Mouse (Mus musculus) bone marrow macrophage, adult 2 months (primary cell): Measurements from ENCODE around the gene Lats2. TPM values are rescaled to one million over a fixed set of nuclear protein-coding genes. Genes with fewer than 3 reads are reported as not detected.

Source experiments
- H3K27ac ChIP-seq: 2 replicates; pipeline ENCODE4 v1.5.1; 2012; ENCODE audit warnings: low read depth, low read length; ENCODE audit not compliant: insufficient read depth
- H3K4me1 ChIP-seq: 2 replicates; pipeline ENCODE4 v1.6.1; 2012; ENCODE audit warnings: low read length; ENCODE audit not compliant: control insufficient read depth, insufficient read depth
- H3K4me3 ChIP-seq: 2 replicates; pipeline ENCODE4 v1.5.1; 2012; ENCODE audit warnings: mild to moderate bottlenecking, low read length, moderate library complexity; ENCODE audit not compliant: insufficient read depth
- CTCF ChIP-seq: IDR thresholded peaks from 2 replicates; pipeline ENCODE4 v1.5.1; 2012; ENCODE audit warnings: low read depth, mild to moderate bottlenecking, low read length, moderate library complexity
- POLR2A ChIP-seq: IDR thresholded peaks from 2 replicates; pipeline ENCODE4 v1.6.1; 2012; ENCODE audit warnings: mild to moderate bottlenecking, low read depth, low read length, borderline replicate concordance
- polyA plus RNA-seq: library from polyadenylated mRNA; stranded (reverse); fragments of >200 nt; gene quantifications from 2 replicates; pipeline ENCODE4 v1.2.4, GENCODE M21; 2012; ENCODE audit not compliant: missing spikeins, insufficient read depth, insufficient read length

Gene Lats2
- polyA plus RNA-seq, 1 experiment = 27.6 TPM

DNA sequence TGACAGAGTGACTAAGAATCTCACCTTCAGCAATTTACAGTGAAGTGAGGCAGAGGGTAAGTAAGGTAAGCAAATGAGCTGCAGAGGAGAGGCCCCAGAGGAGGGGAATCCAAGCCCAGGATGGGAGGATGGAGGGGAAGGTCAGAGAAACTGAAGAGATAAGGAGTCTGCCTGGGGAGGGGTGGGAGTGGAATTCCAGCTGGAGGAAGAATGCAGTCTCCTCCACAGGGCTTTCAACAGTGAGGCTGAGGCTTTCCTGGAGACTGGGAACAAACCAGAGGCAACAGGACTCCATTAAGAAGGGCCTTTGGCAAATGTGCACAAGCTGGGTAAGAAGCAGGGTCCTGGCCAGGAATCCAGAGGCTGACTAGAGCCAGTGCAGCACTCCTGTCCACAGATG, 21.1 kb downstream of the Lats2 start:
- Histone ChIP-seq H3K27ac (no peak overlapping the region), H3K4me1 (peaks cover 11% of the 10 kb centered on the region), H3K4me3 (no peak overlapping the region)
- TF ChIP-seq POLR2A = no peak
- no peak for TF ChIP-seq CTCF

DNA sequence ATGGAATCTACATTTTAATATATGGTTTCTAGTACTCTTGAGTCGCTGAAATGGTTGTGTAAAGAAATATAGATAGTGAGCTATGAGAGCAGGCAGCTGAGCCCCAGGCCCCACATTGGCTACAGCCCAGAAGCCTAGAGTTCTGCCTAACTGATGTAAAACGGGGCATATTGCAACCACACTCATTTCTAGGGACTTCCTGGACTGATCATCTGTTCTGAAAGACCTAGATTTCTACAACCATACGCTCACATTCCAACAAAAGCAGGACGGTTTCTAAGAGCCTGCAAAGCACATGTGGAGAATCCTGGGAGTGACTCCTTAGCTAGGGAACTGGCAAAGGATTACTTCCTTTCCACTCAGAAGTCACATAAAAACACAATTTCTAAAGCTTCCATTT, 22.0 kb downstream of the Lats2 start:
- H3K27ac ChIP-seq = no peak overlapping the region
- peaks cover 15% of the 10 kb centered on the region for H3K4me1 ChIP-seq
- TF ChIP-seq POLR2A (no peak), CTCF (no peak)
- H3K4me3 ChIP-seq = no peak overlapping the region

DNA sequence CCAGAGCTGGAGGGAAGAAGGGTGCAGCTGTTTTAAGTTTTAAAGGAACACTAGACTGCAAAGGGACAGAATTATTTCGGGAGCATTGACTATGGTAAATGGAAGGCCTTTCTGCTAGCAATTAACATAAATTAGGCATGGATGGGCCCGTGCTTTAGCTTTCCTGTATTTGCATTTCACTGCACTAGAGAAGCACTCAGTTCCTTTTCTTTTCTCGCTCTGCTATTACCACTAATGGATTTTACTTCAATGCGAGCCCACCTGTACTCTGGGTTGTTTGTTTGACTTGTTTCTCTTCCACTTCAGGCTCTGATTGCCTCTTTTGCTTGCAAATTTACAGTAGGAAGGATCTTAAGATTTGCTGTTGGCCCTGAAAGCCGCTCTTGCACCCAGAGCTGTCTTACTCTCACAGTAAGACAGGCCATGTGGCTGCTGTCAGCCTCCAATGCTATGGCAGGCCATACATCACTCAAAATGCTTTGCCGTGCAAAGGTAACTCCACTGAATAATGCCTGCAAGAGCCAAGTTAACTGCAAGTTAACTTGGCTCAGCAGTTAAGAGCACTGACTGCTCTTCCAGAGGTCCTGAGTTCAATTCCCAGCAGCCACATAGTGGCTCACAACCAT, 25.4 kb downstream of the Lats2 start:
- no peak for TF ChIP-seq CTCF
- TF ChIP-seq POLR2A = no peak
- no peak overlapping the region for H3K4me3 ChIP-seq
- H3K27ac ChIP-seq = no peak overlapping the region
- peaks cover 24% of the 10 kb centered on the region for H3K4me1 ChIP-seq

DNA sequence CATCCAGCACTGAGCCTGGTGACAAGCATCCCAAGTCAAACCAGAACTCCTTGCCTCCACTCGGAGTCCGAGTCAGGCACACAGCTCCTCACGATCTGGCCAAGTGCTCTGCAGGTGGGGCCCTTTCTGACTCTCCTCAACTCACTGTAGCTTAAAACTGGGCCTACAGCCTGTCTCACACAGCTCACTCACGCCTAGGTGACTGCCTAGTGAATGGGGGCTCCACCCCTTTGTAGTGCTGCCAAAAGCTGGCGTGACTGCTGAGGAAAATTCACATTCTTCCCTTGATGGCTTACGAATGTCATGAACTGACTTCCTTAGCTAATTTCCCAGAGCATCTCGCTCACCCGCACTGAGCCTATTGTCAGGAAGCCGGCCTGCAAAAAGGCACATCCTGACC, 27.7 kb downstream of the Lats2 start:
- Histone ChIP-seq H3K4me3 (peak overlapping the region; percentile 3), H3K4me1 (peaks cover 19% of the 10 kb centered on the region), H3K27ac (peak overlapping the region; percentile 94)
- TF ChIP-seq POLR2A (no peak), CTCF (no peak)

DNA sequence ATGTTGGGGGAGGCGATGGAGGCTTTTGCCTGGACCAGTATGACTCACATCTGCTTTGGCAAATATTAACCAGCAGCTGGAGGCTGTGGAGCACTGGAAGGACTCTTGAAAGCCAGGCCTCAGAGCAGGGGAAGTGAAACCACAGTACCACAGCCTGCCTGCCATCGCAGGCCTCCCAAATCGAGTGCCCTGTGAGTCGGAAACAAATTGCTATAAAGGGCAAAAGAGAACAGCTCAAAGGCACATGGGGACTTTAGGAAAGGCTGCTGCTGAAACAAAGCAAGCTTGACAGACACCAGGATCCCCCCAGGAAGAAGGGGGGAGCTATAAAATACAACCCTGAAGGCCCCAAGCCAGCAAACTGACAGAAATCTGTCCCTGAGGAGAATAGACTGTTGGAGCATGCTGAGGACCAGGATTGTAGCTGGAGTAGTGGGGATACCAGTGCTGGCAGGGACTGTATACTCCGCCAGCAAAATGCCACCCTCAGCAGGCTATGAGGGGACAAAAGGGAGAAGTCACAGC, 28.2 kb downstream of the Lats2 start:
- H3K27ac ChIP-seq = peak overlapping the region; percentile 94
- TF ChIP-seq POLR2A (no peak), CTCF (no peak)
- H3K4me1 ChIP-seq = peaks cover 19% of the 10 kb centered on the region
- H3K4me3 ChIP-seq = peak overlapping the region; percentile 3

DNA sequence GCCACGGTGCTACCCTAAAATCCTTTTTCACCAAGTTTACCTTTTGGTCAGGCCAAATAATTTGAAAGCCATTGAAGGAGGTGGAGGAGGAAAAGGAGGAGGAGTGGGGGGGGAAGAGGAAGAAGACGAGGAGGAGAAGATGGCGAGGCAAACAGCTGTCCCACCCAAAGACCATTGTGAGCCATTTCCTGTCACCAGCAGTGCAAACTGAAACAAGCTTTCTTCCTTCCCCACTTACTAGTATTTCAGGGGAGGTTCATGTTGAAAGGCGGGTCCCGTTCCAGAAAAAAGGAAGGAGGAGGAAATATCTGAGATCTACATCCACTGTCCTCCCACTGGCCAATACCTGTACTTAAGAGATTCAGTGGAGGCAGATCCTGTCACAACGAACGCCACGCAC, 28.8 kb downstream of the Lats2 start:
- Histone ChIP-seq H3K27ac (peak overlapping the region; percentile 73), H3K4me1 (peaks cover 19% of the 10 kb centered on the region), H3K4me3 (peak overlapping the region; percentile 30)
- TF ChIP-seq POLR2A (no peak), CTCF (no peak)

DNA sequence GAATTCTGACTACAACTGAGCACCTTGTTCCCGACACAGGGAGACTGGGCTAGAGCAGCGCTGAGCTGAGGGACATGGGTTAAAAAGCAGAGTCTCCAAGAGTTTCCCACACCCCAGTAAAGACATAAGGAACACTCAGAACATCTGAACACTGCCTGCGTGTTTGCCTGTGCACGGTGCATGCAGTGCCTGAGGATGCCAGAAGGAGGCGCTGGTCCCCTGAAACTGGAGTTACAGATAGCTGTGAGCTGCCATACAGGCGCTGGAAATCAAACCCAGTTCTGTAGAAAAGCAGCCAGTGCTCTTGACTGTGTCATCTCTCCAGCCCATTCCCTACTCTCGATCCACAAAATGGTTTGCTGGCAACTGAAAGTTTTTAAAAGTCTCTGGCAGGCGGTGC, 32.0 kb downstream of the Lats2 start:
- H3K27ac ChIP-seq = no peak overlapping the region
- TF ChIP-seq CTCF = no peak

DNA sequence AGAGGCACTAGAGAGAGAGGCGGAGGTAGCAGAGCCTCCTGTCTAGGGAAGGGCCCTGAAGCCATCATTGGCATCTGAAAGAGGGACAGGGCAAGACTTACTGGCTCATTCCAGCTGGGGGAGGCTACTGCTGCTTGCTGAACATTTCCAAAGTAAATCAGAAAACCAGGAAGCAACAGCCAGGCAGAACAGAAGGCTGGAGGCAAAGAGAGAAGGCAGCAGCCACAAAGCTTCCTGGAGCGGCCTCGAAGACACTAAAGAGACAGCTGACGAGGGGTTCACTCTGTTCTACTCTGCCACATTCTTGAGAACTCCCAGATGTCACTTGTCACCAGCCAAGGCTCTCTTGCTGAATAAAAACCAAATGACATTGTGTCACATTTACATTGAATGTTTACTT, 33.7 kb downstream of the Lats2 start:
- no peak overlapping the region for H3K27ac ChIP-seq
- H3K4me1 ChIP-seq = peaks cover 3% of the 10 kb centered on the region
- no peak for TF ChIP-seq POLR2A
- TF ChIP-seq CTCF = no peak
- H3K4me3 ChIP-seq = no peak overlapping the region

More for the DNA sequence above, 32.0 kb downstream of the Lats2 start:
- H3K4me1 ChIP-seq = peaks cover 16% of the 10 kb centered on the region
- no peak overlapping the region for H3K4me3 ChIP-seq

DNA sequence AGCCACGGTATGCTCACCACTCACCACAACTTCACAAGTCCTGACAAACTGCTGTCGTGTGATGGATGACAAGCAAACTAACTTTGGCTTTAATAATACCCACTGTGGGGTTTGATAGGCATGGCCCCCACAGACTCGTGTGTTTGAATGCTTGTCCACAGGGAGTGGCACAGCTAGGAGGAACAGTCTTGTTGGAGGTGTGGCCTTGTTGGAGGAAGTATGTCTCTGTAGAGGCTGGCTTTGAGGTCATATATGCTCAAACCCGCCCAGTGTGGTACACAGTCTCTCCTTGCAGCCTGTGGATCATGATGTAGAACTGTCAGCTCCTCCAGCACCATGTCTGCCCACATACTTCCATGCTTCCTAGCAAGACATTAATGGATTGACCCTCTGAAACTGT, 39.9 kb downstream of the Lats2 start:
- H3K4me3 ChIP-seq = no peak overlapping the region
- TF ChIP-seq POLR2A = no peak
- no peak for TF ChIP-seq CTCF
- H3K4me1 ChIP-seq = peaks cover 15% of the 10 kb centered on the region
- H3K27ac ChIP-seq = no peak overlapping the region

DNA sequence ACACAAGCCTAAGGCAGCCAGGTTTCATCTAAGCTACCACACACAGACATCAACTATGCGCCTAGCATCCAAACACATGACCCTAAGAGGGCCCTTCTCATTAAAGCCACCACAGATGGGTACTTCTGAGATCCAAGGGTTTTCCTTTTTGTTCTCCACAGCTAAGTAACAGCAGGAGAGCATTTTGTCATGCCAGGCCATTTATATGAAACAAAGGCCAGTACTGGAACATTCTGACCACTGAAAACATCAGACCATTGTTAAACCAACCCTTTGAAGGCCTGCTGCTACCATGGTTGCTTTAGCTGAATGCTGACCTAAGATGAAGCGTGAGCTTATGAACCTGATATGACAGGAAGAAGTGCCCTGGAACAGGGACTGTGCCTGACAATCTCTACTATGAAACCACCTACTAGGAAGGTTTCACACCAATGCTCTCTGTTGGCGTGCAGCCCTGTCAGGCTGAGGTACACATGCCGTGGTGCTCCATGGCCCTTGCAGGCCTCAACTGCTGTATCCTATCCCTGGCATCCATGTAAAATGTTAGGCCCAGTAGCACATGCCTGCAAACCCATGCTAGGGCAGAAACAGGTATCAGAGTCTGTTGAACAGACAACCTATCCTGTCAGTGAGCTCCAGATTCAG, 41.5 kb downstream of the Lats2 start:
- peaks cover 25% of the 10 kb centered on the region for H3K4me1 ChIP-seq
- TF ChIP-seq POLR2A (no peak), CTCF (no peak)
- H3K27ac ChIP-seq = no peak overlapping the region
- H3K4me3 ChIP-seq = no peak overlapping the region

DNA sequence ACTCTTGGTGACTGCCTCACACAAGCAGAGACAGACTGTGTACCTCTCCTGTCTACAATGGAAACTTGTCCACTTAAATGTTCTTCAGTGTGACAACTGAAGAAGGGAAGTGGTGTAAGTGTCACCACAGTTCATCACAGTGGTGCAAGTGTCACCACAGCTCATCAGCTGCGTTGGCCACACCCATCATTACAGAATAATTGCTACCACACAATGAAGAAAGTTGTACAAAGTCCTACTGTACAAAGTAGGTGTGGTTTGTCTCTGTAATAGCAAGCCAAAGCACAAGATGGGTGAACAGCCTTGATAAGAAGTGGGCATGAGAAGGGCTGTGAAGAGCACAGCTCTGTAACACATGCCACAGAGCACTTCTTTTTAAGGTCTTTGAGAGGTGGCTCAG, 45.3 kb downstream of the Lats2 start:
- Histone ChIP-seq H3K4me3 (no peak overlapping the region), H3K27ac (no peak overlapping the region), H3K4me1 (peaks cover 12% of the 10 kb centered on the region)
- TF ChIP-seq CTCF (no peak), POLR2A (no peak)
